Mouse (Mus musculus): Measurements from ENCODE around the gene Sptan1.
A peak's percentile ranks its signal among the peaks of the same experiment; 100 is the strongest.
"Not testable (repeated sequence)": the region's sequence is repeated elsewhere in the genome, so short reads cannot be mapped to it uniquely, and the experiment has no call there.

Gene Sptan1

GRCm38 (mm10) chr2:30009101-30009500 is 43.7 kb downstream of the Sptan1 start:
- DNase-seq (ENCODE audit: low read depth) = no peak

GRCm38 (mm10) chr2:30010840-30011281 is 45.5 kb downstream of the Sptan1 start:
- DNase-seq (ENCODE audit: low read depth) = no peak

- DNase-seq (ENCODE audit: low read depth) = no peak
These were observed 49.1 kb downstream of the Sptan1 start for GRCm38 (mm10) chr2:30014326-30014966.

- DNase-seq (ENCODE audit: low read depth) = no peak
These were observed 60.1 kb downstream of the Sptan1 start for GRCm38 (mm10) chr2:30025454-30025853.

- no peak for DNase-seq (ENCODE audit: low read depth)
These were observed 61.6 kb downstream of the Sptan1 start for GRCm38 (mm10) chr2:30026997-30027396.

- no peak for DNase-seq (ENCODE audit: low read depth)
These were observed 67.0 kb downstream of the Sptan1 start for GRCm38 (mm10) chr2:30032244-30032846.

GRCm38 (mm10) chr2:30032957-30033356 is 67.6 kb downstream of the Sptan1 start:
- no peak for DNase-seq (ENCODE audit: low read depth)

- DNase-seq (ENCODE audit: low read depth) = no peak
These were observed 72.4 kb downstream of the Sptan1 start for GRCm38 (mm10) chr2:30037762-30038161.

GRCm38 (mm10) chr2:30038370-30038769 is 73.0 kb downstream of the Sptan1 start:
- DNase-seq (ENCODE audit: low read depth) = no peak

- DNase-seq (ENCODE audit: low read depth) = no peak
These were observed 74.3 kb downstream of the Sptan1 start for GRCm38 (mm10) chr2:30039687-30040086.

GRCm38 (mm10) chr2:30042445-30042844 is 77.1 kb downstream of the Sptan1 start:
- peak; percentile 81 for DNase-seq (ENCODE audit: low read depth)

- no peak for DNase-seq (ENCODE audit: low read depth)
These were observed 79.2 kb downstream of the Sptan1 start for GRCm38 (mm10) chr2:30044550-30044949.

- no peak for DNase-seq (ENCODE audit: low read depth)
These were observed 81.8 kb downstream of the Sptan1 start for GRCm38 (mm10) chr2:30047127-30047526.

GRCm38 (mm10) chr2:30048101-30048501 is 82.7 kb downstream of the Sptan1 start:
- DNase-seq (ENCODE audit: low read depth) = no peak

GRCm38 (mm10) chr2:30048699-30049388 is 83.5 kb downstream of the Sptan1 start, which contains the start of gene Wdr34:
TSS of gene Wdr34 (minus strand) at chr2:30048881.
- peak; percentile 97 for DNase-seq (ENCODE audit: low read depth)

GRCm38 (mm10) chr2:30049831-30050230 is 84.5 kb downstream of the Sptan1 start:
- DNase-seq (ENCODE audit: low read depth) = no peak

- no peak for DNase-seq (ENCODE audit: low read depth)
These were observed 86.8 kb downstream of the Sptan1 start for GRCm38 (mm10) chr2:30051992-30052761.

GRCm38 (mm10) chr2:30055310-30055709 is 90.0 kb downstream of the Sptan1 start:
- DNase-seq (ENCODE audit: low read depth) = not testable (repeated sequence)

GRCm38 (mm10) chr2:30056736-30057135 is 91.4 kb downstream of the Sptan1 start:
- no peak for DNase-seq (ENCODE audit: low read depth)

- DNase-seq (ENCODE audit: low read depth) = no peak
These were observed 92.0 kb downstream of the Sptan1 start, which contains the start of gene Set for GRCm38 (mm10) chr2:30057223-30057904. TSS of gene Set (plus strand) at chr2:30057378.

- no peak for DNase-seq (ENCODE audit: low read depth)
These were observed 93.1 kb downstream of the Sptan1 start for GRCm38 (mm10) chr2:30058418-30058817.

All from c-Kit-positive CD71-negative TER-119-negative erythroid progenitor cells, embryonic 14.5 days (primary cell).